Mouse (Mus musculus) erythroblast, embryonic 14.5 days (primary cell): ENCODE measurements around the gene Gtpbp3. TPM values are rescaled to one million over a fixed set of nuclear protein-coding genes. Genes with fewer than 3 reads are reported as not detected.

Source experiments
- H3K27me3 ChIP-seq: 2 replicates; pipeline ENCODE4 v1.6.1; 2012; ENCODE audit warnings: inconsistent platforms; ENCODE audit not compliant: control insufficient read depth
- H3K36me3 ChIP-seq: 2 replicates; pipeline ENCODE4 v1.6.1; 2012; ENCODE audit warnings: mild to moderate bottlenecking, inconsistent platforms; ENCODE audit not compliant: control insufficient read depth
- H3K4me1 ChIP-seq: 2 replicates; pipeline ENCODE4 v1.6.1; 2012; ENCODE audit warnings: inconsistent platforms; ENCODE audit not compliant: control insufficient read depth
- H3K4me3 ChIP-seq: replicated peaks from 2 replicates; pipeline ENCODE3; 2012; ENCODE audit warnings: moderate library complexity, mild to moderate bottlenecking, inconsistent platforms
- H3K9me3 ChIP-seq: 2 replicates; pipeline ENCODE4 v1.6.1; 2012; ENCODE audit warnings: low read length, inconsistent platforms, mixed read lengths; ENCODE audit not compliant: control insufficient read depth
- GATA1 ChIP-seq: IDR thresholded peaks from 2 replicates; pipeline ENCODE4 v1.6.1; 2012; ENCODE audit warnings: low read length, inconsistent platforms, mixed read lengths
- TAL1 ChIP-seq: IDR thresholded peaks from 3 replicates; pipeline ENCODE4 v1.6.1; 2012; ENCODE audit warnings: low read length, inconsistent platforms, mixed read lengths
- polyA plus RNA-seq: library from polyadenylated mRNA; stranded (reverse); fragments of >175 nt; gene quantifications from 2 replicates; pipeline ENCODE4 v1.2.3, GENCODE M21; 2012

Gene Gtpbp3
- polyA plus RNA-seq: 1.2 and 1.4 TPM in 2 replicates

- TF ChIP-seq GATA1: no peak
- no peak for TF ChIP-seq TAL1
- Histone ChIP-seq H3K4me1 (peaks cover 64% of the 10 kb centered on the region), H3K4me3 (peak within 1 kb of the TSS; percentile 85), H3K36me3 (peaks cover 28% of the 10 kb centered on the region), H3K9me3 (no peaks in the 10 kb centered on the region), H3K27me3 (peaks cover 3% of the 10 kb centered on the region; the same call in 1 of the 2 replicates)
Measured at GRCm38 (mm10) chr8:71487691-71488445, at the start of gene Gtpbp3. Gene Gtpbp3 (plus strand): TSS chr8:71488103.

- no peak for TF ChIP-seq GATA1
- no peak for TF ChIP-seq TAL1
- Histone ChIP-seq H3K27me3 (peaks cover 10% of the 10 kb centered on the region), H3K4me1 (no peaks in the 10 kb centered on the region), H3K36me3 (no peaks in the 10 kb centered on the region), H3K4me3 (no peak overlapping the region), H3K9me3 (no peaks in the 10 kb centered on the region)
Measured at GRCm38 (mm10) chr8:71441404-71441803, 46.5 kb upstream of the Gtpbp3 start.

DNA sequence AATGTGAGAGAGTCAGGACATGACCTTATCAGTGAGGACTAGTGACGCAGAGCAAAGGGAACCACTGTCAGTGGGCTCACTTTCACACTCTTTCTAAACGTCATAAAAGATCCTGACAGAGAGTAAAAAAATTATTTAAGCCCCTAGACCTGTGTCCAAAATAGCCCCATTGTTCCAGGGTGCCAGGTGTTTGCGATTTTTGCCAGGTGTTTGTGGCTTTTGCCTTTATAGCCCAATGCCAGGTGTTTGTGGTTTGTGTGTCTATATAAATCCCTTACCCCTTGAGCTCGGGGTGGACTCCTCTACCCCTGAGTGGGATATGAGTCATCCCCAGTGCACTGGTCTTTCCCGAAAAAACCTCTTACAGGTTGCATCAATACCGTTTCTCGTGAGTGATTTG, 42.8 kb upstream of the Gtpbp3 start:
- TF ChIP-seq GATA1: no peak
- no peak for TF ChIP-seq TAL1
- Histone ChIP-seq H3K27me3 (peaks cover 10% of the 10 kb centered on the region), H3K36me3 (no peaks in the 10 kb centered on the region), H3K4me1 (no peaks in the 10 kb centered on the region), H3K4me3 (no peak overlapping the region), H3K9me3 (no peaks in the 10 kb centered on the region)

GRCm38 (mm10) chr8:71451337-71451736, 36.6 kb upstream of the Gtpbp3 start:
- H3K9me3 ChIP-seq: no peaks in the 10 kb centered on the region
- no peak for TF ChIP-seq TAL1
- TF ChIP-seq GATA1: no peak
- H3K4me3 ChIP-seq: no peak overlapping the region
- H3K36me3 ChIP-seq: no peaks in the 10 kb centered on the region
- H3K27me3 ChIP-seq: peaks cover 2% of the 10 kb centered on the region; the same call in 1 of the 2 replicates
- no peaks in the 10 kb centered on the region for H3K4me1 ChIP-seq

- Histone ChIP-seq H3K4me1 (peaks cover 2% of the 10 kb centered on the region), H3K27me3 (peaks cover 2% of the 10 kb centered on the region; the same call in 1 of the 2 replicates), H3K9me3 (no peaks in the 10 kb centered on the region), H3K36me3 (no peaks in the 10 kb centered on the region), H3K4me3 (no peak overlapping the region)
- no peak for TF ChIP-seq TAL1
- no peak for TF ChIP-seq GATA1
Measured at GRCm38 (mm10) chr8:71451777-71452176, 36.1 kb upstream of the Gtpbp3 start.

DNA sequence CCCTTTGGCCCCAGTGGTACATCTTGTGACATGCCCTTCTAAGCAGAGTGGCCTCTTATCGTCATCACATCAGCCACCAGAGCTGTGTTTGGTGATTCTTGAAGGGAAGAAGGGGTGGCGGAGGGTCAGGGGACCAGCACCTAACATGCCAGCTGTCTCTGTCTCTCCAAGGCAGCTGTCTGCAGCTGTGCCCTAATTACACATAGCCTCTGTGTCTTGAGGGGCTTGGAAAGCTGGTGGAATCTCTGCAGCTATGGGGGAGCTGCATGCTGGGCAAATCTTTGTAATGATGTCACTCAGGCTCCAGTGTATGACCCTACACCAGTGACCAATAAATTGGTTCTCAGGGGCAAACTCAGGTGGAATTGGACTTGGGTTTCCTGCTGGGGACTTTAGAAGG, 35.2 kb upstream of the Gtpbp3 start:
- Histone ChIP-seq H3K4me1 (peaks cover 11% of the 10 kb centered on the region), H3K36me3 (no peaks in the 10 kb centered on the region), H3K27me3 (peaks cover 2% of the 10 kb centered on the region; the same call in 1 of the 2 replicates), H3K4me3 (no peak overlapping the region), H3K9me3 (no peaks in the 10 kb centered on the region)
- TF ChIP-seq GATA1 (no peak), TAL1 (no peak)

GRCm38 (mm10) chr8:71454668-71455067, 33.2 kb upstream of the Gtpbp3 start:
- Histone ChIP-seq H3K27me3 (peaks cover 2% of the 10 kb centered on the region; the same call in 1 of the 2 replicates), H3K4me1 (peaks cover 15% of the 10 kb centered on the region), H3K9me3 (no peaks in the 10 kb centered on the region), H3K36me3 (peaks cover 4% of the 10 kb centered on the region), H3K4me3 (no peak overlapping the region)
- no peak for TF ChIP-seq GATA1

DNA sequence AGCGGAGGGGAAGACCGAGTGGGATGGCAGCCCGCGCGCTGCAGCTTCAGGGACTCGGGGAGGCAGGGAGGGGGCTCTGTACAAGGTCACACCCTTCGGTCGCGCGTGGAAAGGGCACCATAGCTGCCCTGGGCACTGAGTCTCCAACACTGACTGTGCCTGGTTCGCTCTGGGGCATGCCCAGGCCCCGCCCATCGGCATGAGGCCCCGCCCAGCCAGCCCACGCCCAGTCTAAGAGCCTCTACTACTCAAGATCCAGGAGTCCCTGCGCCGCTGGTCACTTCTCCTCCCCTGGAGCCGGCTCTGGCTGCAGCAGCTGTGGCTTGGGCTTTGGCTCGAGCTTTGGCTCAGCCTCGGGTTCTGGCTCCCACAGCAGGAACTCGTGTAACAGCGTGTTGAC, 31.0 kb upstream of the Gtpbp3 start:
- Histone ChIP-seq H3K27me3 (no peaks in the 10 kb centered on the region), H3K4me1 (peaks cover 23% of the 10 kb centered on the region), H3K4me3 (no peak overlapping the region), H3K9me3 (peaks cover 8% of the 10 kb centered on the region), H3K36me3 (peaks cover 21% of the 10 kb centered on the region)
- TF ChIP-seq TAL1: no peak
- no peak for TF ChIP-seq GATA1

- H3K27me3 ChIP-seq: no peaks in the 10 kb centered on the region
- TF ChIP-seq TAL1 (no peak), GATA1 (no peak)
- H3K4me1 ChIP-seq: peaks cover 31% of the 10 kb centered on the region
- H3K9me3 ChIP-seq: peaks cover 8% of the 10 kb centered on the region
- no peak overlapping the region for H3K4me3 ChIP-seq
- peaks cover 21% of the 10 kb centered on the region for H3K36me3 ChIP-seq
Measured at GRCm38 (mm10) chr8:71457659-71458270, 30.1 kb upstream of the Gtpbp3 start.
